Mouse (Mus musculus) kidney, embryonic 15.5 days (tissue): ENCODE measurements at regions not wholly inside any gene's neighbourhood (a gene's known extent, or its start where the extent isn't known, plus 50 kb on each side); places are given as distances from the start of the nearest gene placed in this dataset.

Source experiments
- ATAC-seq: fragments of 200-750 bp; cut with Nextera tagmentation; replicated peaks from 2 replicates; pipeline ENCODE4 v1.8.0; 2017; ENCODE audit warnings: moderate TSS enrichment; ENCODE audit not compliant: low FRiP score
- H3K27ac ChIP-seq: fragments of 300-500 bp; sonication (generic); 2 replicates; pipeline ENCODE4 v1.5.1; 2015; ENCODE audit warnings: mild to moderate bottlenecking, inconsistent platforms
- H3K27me3 ChIP-seq: fragments of 300-500 bp; sonication (generic); 2 replicates; pipeline ENCODE4 v1.6.1; 2015; ENCODE audit warnings: inconsistent platforms
- H3K36me3 ChIP-seq: fragments of 300-500 bp; sonication (generic); 2 replicates; pipeline ENCODE4 v1.6.1; 2015; ENCODE audit warnings: inconsistent platforms
- H3K4me1 ChIP-seq: fragments of 300-500 bp; sonication (generic); 2 replicates; pipeline ENCODE4 v1.6.1; 2015; ENCODE audit warnings: inconsistent platforms
- H3K4me2 ChIP-seq: fragments of 300-500 bp; sonication (generic); 2 replicates; pipeline ENCODE4 v1.6.1; 2015; ENCODE audit warnings: moderate library complexity, mild to moderate bottlenecking, inconsistent platforms
- H3K4me3 ChIP-seq: fragments of 300-500 bp; sonication (generic); replicated peaks from 2 replicates; pipeline ENCODE4 v1.5.1; 2015; ENCODE audit warnings: mild to moderate bottlenecking, inconsistent platforms
- H3K9ac ChIP-seq: fragments of 300-500 bp; sonication (generic); 2 replicates; pipeline ENCODE4 v1.6.1; 2015; ENCODE audit warnings: mild to moderate bottlenecking, inconsistent platforms
- H3K9me3 ChIP-seq: fragments of 300-500 bp; sonication (generic); replicated peaks from 2 replicates; pipeline ENCODE4 v1.6.1; 2016; ENCODE audit warnings: inconsistent platforms
- WGBS: fragments of 180-500 bp; shearing (Covaris S2); methylation state at CpG from one replicate; pipeline ENCODE4 v1.1.7; 2015; ENCODE audit warnings: mixed read lengths; 5-methylcytosine and 5-hydroxymethylcytosine counted together

GRCm38 (mm10) chr1:56063474-56063873 lies 573.8 kb downstream of the Hsfy2 start:
- ATAC-seq, result no peak
- 71% methylated on average over 3 of the region's 3 CpGs for WGBS
- no peak overlapping the region for H3K4me3 ChIP-seq
- no peaks in the 10 kb centered on the region for H3K36me3 ChIP-seq
- no peak overlapping the region for H3K9ac ChIP-seq
- no peaks in the 10 kb centered on the region for H3K9me3 ChIP-seq
- no peaks in the 10 kb centered on the region for H3K27me3 ChIP-seq
- H3K4me1 ChIP-seq, result no peaks in the 10 kb centered on the region
- no peak overlapping the region for H3K27ac ChIP-seq
- no peak overlapping the region for H3K4me2 ChIP-seq
